Mouse (Mus musculus) olfactory bulb, adult 2 months (tissue): ENCODE data around the gene Myo18b.

Experiments used
- CTCF ChIP-seq: fragments of 200-500 bp; IDR thresholded peaks from 2 replicates; pipeline ENCODE4 v1.5.1; 2012; ENCODE audit warnings: low read depth, mild to moderate bottlenecking, low read length, moderate library complexity; ENCODE audit not compliant: insufficient read depth
- POLR2A ChIP-seq: fragments of 200-500 bp; IDR thresholded peaks from 2 replicates; pipeline ENCODE4 v1.6.1; 2012; ENCODE audit warnings: mild to moderate bottlenecking, low read depth, low read length, moderate library complexity; ENCODE audit not compliant: insufficient read depth

- TF ChIP-seq CTCF: no peak
- no peak for TF ChIP-seq POLR2A
These were observed 230.5 kb downstream of the Myo18b start for GRCm38 (mm10) chr5:112665661-112666060.
